Mouse (Mus musculus) MEL (cell line): ENCODE results near the gene Teddm1a. TPM values are rescaled to one million over a fixed set of nuclear protein-coding genes. Genes with fewer than 3 reads are reported as not detected.

Experiments used
- DNase-seq: peaks from one replicate; pipeline ENCODE4 v3.0.0; 2011; ENCODE audit warnings: low read depth, low spot score
- H3K27ac ChIP-seq: 2 replicates; pipeline ENCODE4 v1.5.1; 2012; ENCODE audit warnings: low read depth, mild to moderate bottlenecking, control low read depth, low read length, moderate library complexity; ENCODE audit not compliant: control insufficient read depth
- H3K27me3 ChIP-seq, 2 experiments: fragments of 150-350 bp in 1 of 2; sonication (generic) in 1 of 2; 2 replicates each; pipeline ENCODE4 v1.6.1; 2012; ENCODE audit warnings: low read length in 2 of 2, mild to moderate bottlenecking in 2 of 2, improper control_type of control experiment in 1 of 2, moderate library complexity in 1 of 2; ENCODE audit not compliant: insufficient read depth in 2 of 2, control insufficient read depth in 1 of 2
- H3K36me3 ChIP-seq, 2 experiments: 2 replicates each; pipeline ENCODE4 v1.6.1; 2012 to 2014; ENCODE audit warnings: low read length in 2 of 2, improper control_type of control experiment in 1 of 2, inconsistent platforms in 1 of 2, mild to moderate bottlenecking in 1 of 2; ENCODE audit not compliant: insufficient read depth in 2 of 2, control insufficient read depth in 1 of 2
- H3K4me1 ChIP-seq, 2 experiments: fragments of 150-350 bp in 1 of 2; sonication (generic) in 1 of 2; 2 replicates each; pipeline ENCODE4 v1.6.1; 2012; ENCODE audit warnings: low read length in 2 of 2, improper control_type of control experiment in 1 of 2, mild to moderate bottlenecking in 1 of 2; ENCODE audit not compliant: insufficient read depth in 2 of 2, control insufficient read depth in 1 of 2
- H3K4me3 ChIP-seq, 2 experiments: fragments of 150-350 bp in 1 of 2; sonication (generic) in 1 of 2; 2 replicates each; pipeline ENCODE4 v1.5.1; 2012; ENCODE audit warnings: low read depth in 2 of 2, low read length in 2 of 2, mild to moderate bottlenecking in 2 of 2, moderate library complexity in 2 of 2, control low read depth in 1 of 2, improper control_type of control experiment in 1 of 2; ENCODE audit not compliant: control insufficient read depth in 1 of 2, insufficient read depth in 1 of 2
- H3K79me2 ChIP-seq: 2 replicates; pipeline ENCODE4 v1.6.1; 2012; ENCODE audit warnings: mild to moderate bottlenecking, low read length, moderate library complexity; ENCODE audit not compliant: control insufficient read depth, poor library complexity, insufficient read depth
- H3K9ac ChIP-seq: 2 replicates; pipeline ENCODE4 v1.6.1; 2012; ENCODE audit warnings: low read depth, mild to moderate bottlenecking, control low read depth, low read length, moderate library complexity; ENCODE audit not compliant: control insufficient read depth, poor library complexity, severe bottlenecking
- H3K9me3 ChIP-seq: fragments of 150-350 bp; sonication (generic); replicated peaks from 2 replicates; pipeline ENCODE4 v1.6.1; 2012; ENCODE audit warnings: mild to moderate bottlenecking, low read length, improper control_type of control experiment, moderate library complexity; ENCODE audit not compliant: insufficient read depth
- BHLHE40 ChIP-seq: IDR thresholded peaks from 2 replicates; pipeline ENCODE4 v1.6.1; 2012; ENCODE audit warnings: low read depth, mild to moderate bottlenecking, inconsistent platforms, low read length, improper control_type of control experiment, borderline replicate concordance
- CHD1 ChIP-seq: IDR thresholded peaks from 2 replicates; pipeline ENCODE4 v1.6.1; 2012; ENCODE audit warnings: low read depth, mild to moderate bottlenecking, inconsistent platforms, low read length, improper control_type of control experiment
- CHD2 ChIP-seq: IDR thresholded peaks from 2 replicates; pipeline ENCODE4 v1.6.1; 2011; ENCODE audit warnings: low read length, improper control_type of control experiment
- CTCF ChIP-seq, 3 experiments: IDR thresholded peaks in 2 of 3; conservative IDR thresholded peaks in 1 of 3; 2 replicates each; pipeline ENCODE4 v1.5.1; 2011 to 2012; ENCODE audit warnings: low read length in 3 of 3, low read depth in 2 of 3, mild to moderate bottlenecking in 2 of 3, improper control_type of control experiment in 1 of 3, inconsistent platforms in 1 of 3, mixed read lengths in 1 of 3, moderate library complexity in 1 of 3; ENCODE audit not compliant: control insufficient read depth in 1 of 3, insufficient read depth in 1 of 3, poor library complexity in 1 of 3, severe bottlenecking in 1 of 3
- ELF1 ChIP-seq: IDR thresholded peaks from 2 replicates; pipeline ENCODE4 v1.6.1; 2014; ENCODE audit warnings: low read depth, mild to moderate bottlenecking, inconsistent platforms, low read length, improper control_type of control experiment, moderate library complexity
- GATA1 ChIP-seq: IDR thresholded peaks from 2 replicates; pipeline ENCODE4 v1.6.1; 2011; ENCODE audit warnings: low read depth, low read length, improper control_type of control experiment
- HCFC1 ChIP-seq: IDR thresholded peaks from 2 replicates; pipeline ENCODE4 v1.6.1; 2012; ENCODE audit warnings: low read depth, mild to moderate bottlenecking, inconsistent platforms, low read length, improper control_type of control experiment, moderate library complexity
- JUND ChIP-seq: IDR thresholded peaks from 2 replicates; pipeline ENCODE4 v1.6.1; 2011; ENCODE audit warnings: low read depth, mild to moderate bottlenecking, improper control_type of control experiment, low read length
- KAT2A ChIP-seq: conservative IDR thresholded peaks from 2 replicates; pipeline ENCODE4 v1.6.1; 2012; ENCODE audit warnings: low read depth, low read length, improper control_type of control experiment, inconsistent platforms
- MAX ChIP-seq: IDR thresholded peaks from 2 replicates; pipeline ENCODE4 v1.6.1; 2011; ENCODE audit warnings: low read length, improper control_type of control experiment
- MAZ ChIP-seq: IDR thresholded peaks from 2 replicates; pipeline ENCODE4 v1.6.1; 2012; ENCODE audit warnings: low read depth, mild to moderate bottlenecking, inconsistent platforms, low read length, improper control_type of control experiment
- MXI1 ChIP-seq: IDR thresholded peaks from 2 replicates; pipeline ENCODE4 v1.6.1; 2011; ENCODE audit warnings: mild to moderate bottlenecking, low read depth, low read length, improper control_type of control experiment
- MYC ChIP-seq: IDR thresholded peaks from 2 replicates; pipeline ENCODE4 v1.6.1; 2011; ENCODE audit warnings: low read depth, mild to moderate bottlenecking, low read length, improper control_type of control experiment, moderate library complexity
- NRF1 ChIP-seq: IDR thresholded peaks from 2 replicates; pipeline ENCODE4 v1.6.1; 2014; ENCODE audit warnings: low read depth, mild to moderate bottlenecking, inconsistent platforms, low read length, improper control_type of control experiment, moderate library complexity; ENCODE audit not compliant: poor library complexity, insufficient read depth, severe bottlenecking
- POLR2A ChIP-seq, 2 experiments: IDR thresholded peaks; 2 replicates each; pipeline ENCODE4 v1.6.1; 2011 to 2012; ENCODE audit warnings: low read length in 2 of 2, mild to moderate bottlenecking in 2 of 2, control low read depth in 1 of 2, improper control_type of control experiment in 1 of 2, low read depth in 1 of 2, moderate library complexity in 1 of 2; ENCODE audit not compliant: control insufficient read depth in 1 of 2, insufficient read depth in 1 of 2, poor library complexity in 1 of 2
- POLR2AphosphoS2 ChIP-seq: IDR thresholded peaks from 2 replicates; pipeline ENCODE4 v1.6.1; 2011; ENCODE audit warnings: low read length, improper control_type of control experiment
- RAD21 ChIP-seq: IDR thresholded peaks from 2 replicates; pipeline ENCODE4 v1.6.1; 2011; ENCODE audit warnings: mild to moderate bottlenecking, low read depth, low read length, improper control_type of control experiment
- RCOR1 ChIP-seq: IDR thresholded peaks from 2 replicates; pipeline ENCODE4 v1.6.1; 2012; ENCODE audit warnings: low read depth, mild to moderate bottlenecking, inconsistent platforms, low read length, improper control_type of control experiment
- SIN3A ChIP-seq: IDR thresholded peaks from 2 replicates; pipeline ENCODE4 v1.6.1; 2012; ENCODE audit warnings: low read length, improper control_type of control experiment, inconsistent platforms
- TBP ChIP-seq: IDR thresholded peaks from 2 replicates; pipeline ENCODE4 v1.8.0; 2011; ENCODE audit warnings: low read depth, low read length, improper control_type of control experiment
- TCF12 ChIP-seq: IDR thresholded peaks from 2 replicates; pipeline ENCODE4 v1.6.1; 2014; ENCODE audit warnings: low read depth, mild to moderate bottlenecking, inconsistent platforms, low read length, improper control_type of control experiment, moderate library complexity
- ZKSCAN1 ChIP-seq: IDR thresholded peaks from 2 replicates; pipeline ENCODE4 v1.6.1; 2012; ENCODE audit warnings: low read depth, mild to moderate bottlenecking, inconsistent platforms, low read length, improper control_type of control experiment, moderate library complexity
- ZNF384 ChIP-seq: IDR thresholded peaks from 2 replicates; pipeline ENCODE4 v1.6.1; 2012; ENCODE audit warnings: low read depth, mild to moderate bottlenecking, inconsistent platforms, low read length, improper control_type of control experiment
- polyA plus RNA-seq, 2 experiments: library from polyadenylated mRNA; stranded (reverse) in 1 of 2; unstranded in 1 of 2; fragments of >175 nt in 1 of 2; fragments of >200 nt in 1 of 2; gene quantifications; 2 replicates each; pipeline versions ENCODE4 v1.2.1 to v1.2.4; 2012; ENCODE audit warnings: low replicate concordance in 2 of 2, low read depth in 1 of 2; ENCODE audit not compliant: insufficient read length in 2 of 2, insufficient read depth in 1 of 2, missing spikeins in 1 of 2
- total RNA-seq: library from RNA; depleted of rRNA; stranded (reverse); fragments of 300-350 nt; gene quantifications from 2 replicates; pipeline ENCODE4 v1.2.3, GENCODE M21; 2012; rRNA removed

Gene Teddm1a
- total and polyA plus RNA-seq, 3 experiments: not detected

GRCm38 (mm10) chr1:153937025-153937424 is 45.5 kb downstream of the Teddm1a start:
- Histone ChIP-seq H3K9me3 (no peaks in the 10 kb centered on the region), H3K27me3 (no peaks in the 10 kb centered on the region), H3K36me3 (no peaks in the 10 kb centered on the region), H3K4me3 (no peak overlapping the region), H3K27ac (no peak overlapping the region), H3K4me1 (no peaks in the 10 kb centered on the region), H3K79me2 (no peaks in the 10 kb centered on the region), H3K9ac (no peak overlapping the region)
- DNase-seq: peak; percentile 14
- TF ChIP-seq MAZ (no peak), HCFC1 (no peak), CHD1 (no peak), ZKSCAN1 (no peak), TBP (no peak), BHLHE40 (no peak), CHD2 (no peak), JUND (no peak), MAX (no peak)

DNA sequence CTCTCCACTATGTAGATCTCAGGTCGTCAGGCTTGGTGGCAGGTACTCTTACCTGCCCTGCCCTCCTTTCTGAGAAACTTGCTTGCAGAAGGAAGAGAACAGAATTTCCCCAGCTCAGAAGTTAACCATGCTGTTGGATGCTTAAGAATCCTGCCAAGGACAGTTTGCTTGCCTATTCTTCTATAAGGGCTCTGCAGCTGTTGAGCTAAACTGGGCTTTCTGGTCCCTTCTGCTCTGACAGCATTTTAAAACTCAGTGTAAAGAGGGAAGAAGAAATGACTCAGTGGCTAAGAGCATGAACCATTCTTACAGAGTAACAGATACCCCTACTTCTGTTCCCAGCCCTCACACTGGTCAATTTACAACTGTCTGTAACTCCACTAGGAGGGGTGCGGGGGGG is 49.4 kb downstream of the Teddm1a start:
- H3K9ac ChIP-seq: no peak overlapping the region
- no peaks in the 10 kb centered on the region for H3K9me3 ChIP-seq
- no peaks in the 10 kb centered on the region for H3K36me3 ChIP-seq
- no peak for DNase-seq
- no peaks in the 10 kb centered on the region for H3K27me3 ChIP-seq
- TF ChIP-seq CHD2 (no peak), MYC (no peak), TBP (no peak), RAD21 (no peak), GATA1 (no peak), CTCF (IDR thresholded peaks at IDR 0.05 in 2 of 3, conservative IDR thresholded peaks at IDR 0.05 in 1 of 3; ENCODE audit: control insufficient read depth in 1 of 3, insufficient read depth in 1 of 3, low read depth in 2 of 3, low read length in 3 of 3, poor library complexity in 1 of 3, severe bottlenecking in 1 of 3) (no peak), MXI1 (no peak), TCF12 (no peak), KAT2A (no peak), NRF1 (no peak), SIN3A (no peak), HCFC1 (no peak), POLR2AphosphoS2 (no peak), ELF1 (no peak), CHD1 (no peak), RCOR1 (no peak), ZNF384 (no peak), POLR2A (IDR thresholded peaks at IDR 0.05; ENCODE audit: control insufficient read depth in 1 of 2, insufficient read depth in 1 of 2, low read depth in 1 of 2, low read length in 2 of 2, poor library complexity in 1 of 2) (no peak), BHLHE40 (no peak)
- H3K27ac ChIP-seq: no peak overlapping the region
- H3K4me3 ChIP-seq: no peak overlapping the region
- no peaks in the 10 kb centered on the region for H3K4me1 ChIP-seq
- H3K79me2 ChIP-seq: no peaks in the 10 kb centered on the region

Other genes with a start within 250 kb of the Teddm1a start
- gene Rgs8, start 238.7 kb upstream of the Teddm1a start, total RNA-seq: not detected in 2 replicates
- gene Rgs8, start 238.7 kb upstream of the Teddm1a start, polyA plus RNA-seq: not detected
- gene Rgs16, start 151.4 kb upstream of the Teddm1a start, total RNA-seq: not detected in 2 replicates
- not detected for gene Rgs16, start 151.4 kb upstream of the Teddm1a start, polyA plus RNA-seq
- gene Rnasel, start 142.3 kb upstream of the Teddm1a start, total RNA-seq: 5.2 TPM in 2 replicates
- gene Rnasel, start 142.3 kb upstream of the Teddm1a start, polyA plus RNA-seq: 1 to 10 TPM in 1 of 2 experiments, not detected in 1; 8.1 TPM
- gene Rgsl1, start 47.6 kb upstream of the Teddm1a start, total RNA-seq: not detected in 2 replicates
- gene Rgsl1, start 47.6 kb upstream of the Teddm1a start, polyA plus RNA-seq: not detected
- gene Teddm1b, start 17.4 kb upstream of the Teddm1a start, total RNA-seq: 0.10 TPM in 1 of 2 replicates, not detected in the other
- under 1 TPM in 1 of 2 experiments, not detected in 1; 0.50 TPM for gene Teddm1b, start 17.4 kb upstream of the Teddm1a start, polyA plus RNA-seq
- 46.1 and 47.2 TPM in 2 replicates for gene Glul, start 8.2 kb downstream of the Teddm1a start, total RNA-seq
- 10 to 100 TPM in 1 of 2 experiments, not detected in 1; 81.1 TPM for gene Glul, start 8.2 kb downstream of the Teddm1a start, polyA plus RNA-seq
- gene Teddm2, start 8.5 kb downstream of the Teddm1a start, total RNA-seq: 0.07 and 0.08 TPM in 2 replicates
- under 1 TPM in 1 of 2 experiments, not detected in 1; 0.22 TPM for gene Teddm2, start 8.5 kb downstream of the Teddm1a start, polyA plus RNA-seq